Mouse (Mus musculus) ES-Bruce4 (cell line): ENCODE data around the gene Med28. TPM values are rescaled to one million over a fixed set of nuclear protein-coding genes. Genes with fewer than 3 reads are reported as not detected.

Experiments
- H3K27ac ChIP-seq: 2 replicates; pipeline ENCODE4 v1.5.1; 2012; ENCODE audit warnings: low read length, inconsistent platforms; ENCODE audit not compliant: insufficient read depth
- H3K27me3 ChIP-seq: 2 replicates; pipeline ENCODE4 v1.6.1; 2012; ENCODE audit warnings: mild to moderate bottlenecking, low read length, inconsistent platforms; ENCODE audit not compliant: control insufficient read depth, poor library complexity, insufficient read depth, severe bottlenecking
- H3K36me3 ChIP-seq: 2 replicates; pipeline ENCODE4 v1.6.1; 2012; ENCODE audit warnings: inconsistent platforms, mild to moderate bottlenecking, low read length, moderate library complexity; ENCODE audit not compliant: control insufficient read depth, poor library complexity, insufficient read depth, severe bottlenecking
- H3K4me1 ChIP-seq: one replicate; pipeline ENCODE4 v1.8.1; 2011; ENCODE audit warnings: low read length; ENCODE audit not compliant: control insufficient read depth, insufficient read depth
- H3K4me3 ChIP-seq: 2 replicates; pipeline ENCODE4 v1.5.1; 2011; ENCODE audit warnings: low read depth, mild to moderate bottlenecking, low read length
- H3K9ac ChIP-seq: 2 replicates; pipeline ENCODE4 v1.6.1; 2012; ENCODE audit warnings: low read depth, mild to moderate bottlenecking, inconsistent platforms; ENCODE audit not compliant: poor library complexity, severe bottlenecking
- H3K9me3 ChIP-seq: replicated peaks from 2 replicates; pipeline ENCODE4 v1.6.1; 2012; ENCODE audit warnings: mild to moderate bottlenecking, low read length, inconsistent platforms; ENCODE audit not compliant: control insufficient read depth, poor library complexity, insufficient read depth, severe bottlenecking
- CTCF ChIP-seq: IDR thresholded peaks from one replicate; pipeline ENCODE4 v1.8.1; 2011; ENCODE audit warnings: low read depth, low read length
- EP300 ChIP-seq: IDR thresholded peaks from 2 replicates; pipeline ENCODE4 v1.6.1; 2011; ENCODE audit warnings: low read depth, low read length; ENCODE audit not compliant: insufficient read depth
- POLR2A ChIP-seq: IDR thresholded peaks from one replicate; pipeline ENCODE4 v1.8.1; 2011; ENCODE audit warnings: low read length; ENCODE audit not compliant: insufficient read depth
- polyA plus RNA-seq: library from polyadenylated mRNA; stranded (reverse); fragments of >200 nt; gene quantifications from 2 replicates; pipeline ENCODE4 v1.2.4, GENCODE M21; 2011; ENCODE audit warnings: low read depth; ENCODE audit not compliant: missing spikeins, insufficient read depth, insufficient read length

The Med28 gene
- polyA plus RNA-seq, 1 experiment: 67.8 TPM

DNA sequence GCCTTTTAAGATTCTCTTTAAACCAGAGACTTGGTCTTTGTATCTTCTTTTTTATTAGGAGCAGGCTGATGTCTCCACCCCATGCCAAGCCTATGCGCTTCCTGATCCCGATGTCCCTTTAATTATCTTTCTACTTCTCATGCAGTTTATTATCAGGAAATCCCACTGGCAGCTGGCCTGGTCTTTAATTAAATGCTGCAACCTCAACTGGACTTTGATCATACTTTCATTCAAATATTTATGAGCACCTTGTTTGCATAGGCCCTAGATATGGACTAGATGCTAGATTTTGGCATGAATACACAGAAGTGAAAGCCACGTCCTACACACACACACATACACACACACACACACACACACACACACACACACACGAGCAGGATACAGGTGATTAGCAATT, 28.3 kb upstream of the Med28 start:
- Histone ChIP-seq H3K36me3 (peaks cover 8% of the 10 kb centered on the region), H3K4me3 (no peak overlapping the region), H3K9ac (no peak overlapping the region), H3K27me3 (no peaks in the 10 kb centered on the region), H3K9me3 (no peaks in the 10 kb centered on the region), H3K27ac (no peak overlapping the region), H3K4me1 (peaks cover 5% of the 10 kb centered on the region)
- no peak for TF ChIP-seq EP300
- TF ChIP-seq CTCF: no peak
- no peak for TF ChIP-seq POLR2A

DNA sequence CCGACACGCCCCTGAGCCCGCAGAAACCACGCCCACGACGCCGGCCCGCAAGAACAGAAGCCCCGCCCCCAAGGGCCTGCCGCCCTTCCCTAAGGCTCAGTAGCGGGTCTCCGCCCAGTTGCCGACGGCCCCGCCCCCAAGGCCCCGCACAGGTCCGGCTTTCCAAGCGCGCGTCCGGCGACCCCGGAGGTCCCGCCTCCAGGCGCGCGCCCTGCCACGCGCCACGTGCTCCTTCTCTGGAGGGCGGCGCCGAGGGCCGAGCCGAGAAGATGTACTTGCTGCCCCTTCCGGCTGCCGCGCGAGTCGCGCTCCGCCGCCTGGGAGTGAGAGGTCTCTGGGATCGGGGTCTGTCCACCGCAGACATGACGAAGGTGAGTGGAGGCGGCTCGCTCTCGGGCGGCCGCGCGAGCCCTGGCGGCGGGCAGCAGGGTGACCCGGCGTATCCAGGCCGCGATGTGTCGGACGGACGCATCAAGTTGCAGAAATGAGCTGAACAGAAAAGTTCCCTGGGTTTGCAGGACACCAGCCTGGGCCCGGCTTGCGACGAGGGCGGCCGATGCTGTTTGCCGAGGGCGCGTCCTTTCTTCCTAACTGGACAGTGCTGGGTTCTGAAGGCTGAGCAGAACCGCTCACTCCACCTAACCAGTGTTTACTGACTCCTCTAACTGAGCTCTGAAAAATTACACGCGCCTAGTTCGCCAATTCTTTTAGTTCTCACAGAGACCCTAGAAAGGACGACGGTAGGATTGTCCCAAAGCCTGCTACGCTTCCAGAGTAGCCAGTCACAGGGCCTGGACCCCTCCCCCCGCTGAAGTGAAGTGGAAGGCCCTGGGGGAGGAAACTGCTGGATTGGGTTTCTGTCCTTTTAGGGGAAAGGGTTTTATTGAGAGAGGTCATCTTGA, 26.6 kb upstream of the Med28 start, which contains the start of gene Lap3:
Gene Lap3 (plus strand): TSS at position 184 of the 902 bp plus-strand sequence.
- TF ChIP-seq POLR2A: no peak
- TF ChIP-seq EP300: no peak
- TF ChIP-seq CTCF: no peak
- H3K36me3 ChIP-seq: peaks cover 21% of the 10 kb centered on the region
- peak within 1 kb of the TSS; percentile 97; the same call in 1 of the 2 replicates for H3K27ac ChIP-seq
- peaks cover 7% of the 10 kb centered on the region for H3K4me1 ChIP-seq
- H3K27me3 ChIP-seq: no peaks in the 10 kb centered on the region
- H3K9ac ChIP-seq: peak within 1 kb of the TSS; percentile 89
- no peaks in the 10 kb centered on the region for H3K9me3 ChIP-seq
- H3K4me3 ChIP-seq: peak within 1 kb of the TSS; percentile 94

DNA sequence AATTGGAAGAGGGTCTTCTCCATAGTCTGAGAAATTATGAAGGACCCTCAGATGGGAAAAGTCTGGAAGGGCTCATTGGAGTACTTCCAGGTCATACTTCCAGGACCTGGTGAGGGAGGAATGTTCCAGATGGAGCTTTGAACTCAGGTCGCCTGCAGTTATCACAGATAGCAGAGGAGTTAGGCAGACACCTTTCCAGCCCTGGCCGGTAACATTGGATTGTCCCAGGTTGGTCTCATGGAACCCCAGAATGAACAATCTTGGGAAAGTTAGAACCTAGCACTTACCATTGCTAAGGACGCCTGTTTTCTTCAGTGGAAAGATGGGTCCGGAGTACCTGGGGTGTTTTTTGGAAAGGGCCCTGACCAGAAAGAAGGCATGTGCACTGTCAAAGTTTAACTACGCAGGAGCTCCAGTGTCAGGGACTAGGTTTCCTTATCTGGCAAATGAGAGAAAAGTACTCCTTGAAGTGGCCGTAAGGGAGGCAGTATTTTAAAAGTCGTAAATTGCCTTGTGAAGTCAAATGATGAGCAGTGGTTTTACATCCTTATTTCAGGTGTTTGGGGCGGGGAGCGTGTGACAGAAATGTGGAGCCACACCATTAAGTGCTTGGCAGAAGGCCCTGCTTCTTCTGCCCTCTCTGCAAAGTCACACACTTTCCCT, 25.8 kb upstream of the Med28 start:
- Histone ChIP-seq H3K27me3 (no peaks in the 10 kb centered on the region), H3K36me3 (peaks cover 27% of the 10 kb centered on the region), H3K9ac (peak overlapping the region; percentile 89), H3K9me3 (no peaks in the 10 kb centered on the region), H3K4me3 (peak overlapping the region; percentile 94), H3K4me1 (peaks cover 7% of the 10 kb centered on the region), H3K27ac (peak overlapping the region; percentile 97)
- TF ChIP-seq POLR2A (no peak), EP300 (no peak), CTCF (no peak)

DNA sequence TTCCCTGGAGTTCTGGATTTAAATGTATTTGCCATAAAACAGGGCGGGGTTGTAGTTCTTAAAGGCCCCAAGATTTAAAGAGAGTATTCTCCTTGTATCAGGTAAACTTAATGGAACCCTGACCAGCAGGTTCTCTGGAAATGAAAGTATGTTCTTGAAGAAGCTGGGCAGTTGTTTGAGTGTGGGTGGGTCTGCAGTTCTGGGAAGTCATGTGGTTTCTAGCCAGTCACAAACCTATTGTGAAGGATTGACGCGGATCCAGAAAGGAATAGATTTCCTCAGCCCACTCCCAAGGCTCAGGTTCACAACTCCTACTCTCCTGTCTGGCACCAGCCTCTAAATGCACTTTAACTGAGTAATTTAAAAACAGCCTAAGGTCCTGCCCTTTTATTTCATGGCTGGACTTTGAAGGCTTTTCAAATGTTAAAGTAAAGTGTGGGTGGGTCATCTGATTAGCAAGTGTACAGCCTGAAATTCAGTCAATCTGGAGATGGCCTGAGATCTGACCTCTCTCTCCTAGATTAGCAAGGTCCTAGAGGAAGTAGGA, 24.5 kb upstream of the Med28 start:
- peak overlapping the region; percentile 89 for H3K9ac ChIP-seq
- H3K27me3 ChIP-seq: no peaks in the 10 kb centered on the region
- H3K27ac ChIP-seq: peak overlapping the region; percentile 97
- no peak overlapping the region; the same call in 1 of the 2 replicates for H3K4me3 ChIP-seq
- H3K4me1 ChIP-seq: peaks cover 7% of the 10 kb centered on the region
- no peaks in the 10 kb centered on the region for H3K9me3 ChIP-seq
- 0 out of 2 replicates have a peak, but pooled peaks have one; percentile 11 for TF ChIP-seq EP300
- TF ChIP-seq CTCF: no peak
- peaks cover 40% of the 10 kb centered on the region for H3K36me3 ChIP-seq

DNA sequence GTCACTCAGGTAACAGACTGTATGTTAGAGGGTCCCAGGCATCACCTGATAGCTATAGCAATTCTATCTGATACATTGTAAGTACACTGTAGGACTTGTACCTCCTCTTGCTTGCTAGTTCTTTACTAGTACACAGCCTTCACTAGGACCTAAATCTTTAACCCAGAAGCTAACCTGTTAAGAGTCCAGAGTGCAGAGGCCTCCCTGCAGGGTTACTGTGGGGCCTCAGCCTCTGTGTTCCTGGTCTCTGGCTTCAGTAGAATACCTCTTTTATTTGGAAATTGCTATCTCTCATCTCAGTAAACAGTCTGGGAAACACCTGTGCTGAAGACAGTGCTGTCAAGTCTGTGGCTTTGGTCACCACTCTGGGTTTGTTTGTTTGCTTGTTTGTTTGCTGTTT, 24.0 kb upstream of the Med28 start:
- 0 out of 2 replicates have a peak overlapping the region, but pooled peaks have one; percentile 16 for H3K9ac ChIP-seq
- TF ChIP-seq POLR2A: no peak
- peaks cover 7% of the 10 kb centered on the region for H3K4me1 ChIP-seq
- H3K9me3 ChIP-seq: no peaks in the 10 kb centered on the region
- H3K27me3 ChIP-seq: no peaks in the 10 kb centered on the region
- peaks cover 45% of the 10 kb centered on the region for H3K36me3 ChIP-seq
- peak overlapping the region; percentile 89 for H3K27ac ChIP-seq
- H3K4me3 ChIP-seq: no peak overlapping the region

DNA sequence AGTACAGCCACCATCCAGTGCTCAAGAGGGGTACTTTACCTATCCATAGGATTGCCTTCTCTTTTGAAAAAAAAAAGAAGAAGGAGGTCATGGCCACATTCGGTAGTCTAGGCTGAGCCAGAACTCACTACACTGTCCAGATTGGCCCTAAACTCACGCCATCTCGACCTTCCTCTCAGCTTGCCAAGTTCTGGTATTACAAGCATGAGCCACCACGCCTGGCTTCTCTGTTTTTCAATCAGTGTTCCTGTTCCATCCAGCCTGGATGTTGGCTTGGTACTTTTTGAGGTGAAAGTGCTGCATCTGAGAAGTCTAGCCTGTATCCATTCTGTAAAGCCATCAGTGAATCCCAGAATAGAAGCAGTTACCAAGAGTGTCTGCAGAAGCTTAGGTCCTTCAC, 23.6 kb upstream of the Med28 start:
- Histone ChIP-seq H3K36me3 (peaks cover 49% of the 10 kb centered on the region), H3K9me3 (no peaks in the 10 kb centered on the region), H3K4me3 (no peak overlapping the region), H3K27ac (peak overlapping the region; percentile 89), H3K9ac (0 out of 2 replicates have a peak overlapping the region, but pooled peaks have one; percentile 16), H3K4me1 (peaks cover 7% of the 10 kb centered on the region), H3K27me3 (no peaks in the 10 kb centered on the region)
- TF ChIP-seq CTCF (no peak), POLR2A (no peak), EP300 (no peak)
